7 mouse cellular contexts compared by ENCODE assay signal in the genomic region with DNA sequence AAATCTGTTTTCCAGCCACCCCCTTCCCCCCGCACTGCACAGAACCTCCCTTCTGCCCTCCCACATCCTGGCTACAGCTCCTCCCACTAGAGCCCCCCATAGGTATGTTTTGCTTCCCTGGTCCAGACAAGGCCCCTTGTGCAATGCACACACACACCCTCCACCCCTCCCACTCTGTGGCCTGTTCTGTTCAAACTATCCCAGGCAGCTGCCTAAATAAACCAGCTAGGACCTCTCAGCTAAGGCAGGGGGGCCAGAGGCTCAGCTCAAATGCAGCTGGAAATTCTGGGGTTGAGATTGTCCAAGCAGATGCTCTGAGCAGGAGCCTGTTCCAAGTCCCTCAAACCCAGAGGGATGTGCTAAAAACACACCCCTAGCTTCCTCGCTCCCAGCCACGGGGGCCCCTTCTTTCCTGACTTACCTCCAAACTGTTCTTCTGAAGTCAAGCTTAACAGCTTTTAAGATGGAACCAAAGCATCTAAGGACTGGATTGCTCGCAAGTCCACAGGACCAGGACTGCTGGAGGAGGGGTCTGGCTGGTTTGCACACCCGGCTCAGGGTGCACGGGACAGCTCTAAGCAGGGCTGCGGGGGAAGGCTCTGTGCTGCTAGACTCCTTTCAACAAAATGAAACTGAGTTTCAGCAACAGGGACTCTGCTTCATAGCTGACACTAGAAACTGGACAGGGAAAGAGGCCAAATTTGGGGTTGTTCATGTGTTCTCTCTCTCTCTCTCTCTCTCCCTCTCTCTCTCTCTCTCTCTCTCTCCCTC. TPM values are rescaled to one million over a fixed set of nuclear protein-coding genes. Genes with fewer than 3 reads are reported as not detected.
DNase-seq lines count a peak whose midpoint lies in the region; ATAC-seq lines count a peak whose summit lies in the region.

No protein-coding gene starts in this region.

- H3K4me1 ChIP-seq in brown adipose tissue, adult 24 weeks (ENCODE audit: control insufficient read depth, insufficient read depth, insufficient read length, low read length), result no peaks in the 10 kb centered on the region
- H3K4me1 ChIP-seq in kidney, embryonic 15.5 days, result peaks cover 71% of the 10 kb centered on the region
- peaks cover 20% of the 10 kb centered on the region for H3K4me1 ChIP-seq in midbrain, embryonic 12.5 days

- 0 out of 2 replicates have a peak overlapping the region, but pooled peaks have one; percentile 23 for H3K9ac ChIP-seq in kidney, embryonic 15.5 days
- H3K9ac ChIP-seq in midbrain, embryonic 12.5 days (replicated peaks), result no peak overlapping the region

- peak; percentile 43 for DNase-seq in 3T3-L1 (ENCODE audit: low read depth, low spot score)
- peak; percentile 76 to 82 for DNase-seq in heart, adult 18-20 months
- no peak for DNase-seq in spleen, postnatal 4 days (ENCODE audit: low spot score in 2 of 2)
- DNase-seq in layer of hippocampus, postnatal 36 days, result no peak

- H3K36me3 ChIP-seq in kidney, embryonic 15.5 days, result 0 out of 2 replicates have a peak, but pooled peaks cover 3% of the 10 kb centered on the region
- H3K36me3 ChIP-seq in midbrain, embryonic 12.5 days, result no peaks in the 10 kb centered on the region

- no peaks in the 10 kb centered on the region for H3K27me3 ChIP-seq in kidney, embryonic 15.5 days
- H3K27me3 ChIP-seq in midbrain, embryonic 12.5 days, result peaks cover 16% of the 10 kb centered on the region; the same call in 1 of the 2 replicates

- no peak overlapping the region; the same call in 1 of the 2 replicates for H3K27ac ChIP-seq in brown adipose tissue, adult 24 weeks (replicated peaks; ENCODE audit: low read depth, low read length)
- H3K27ac ChIP-seq in kidney, embryonic 15.5 days, result peak overlapping the region; percentile 95
- 0 out of 2 replicates have a peak overlapping the region, but pooled peaks have one; percentile 22 for H3K27ac ChIP-seq in midbrain, embryonic 12.5 days (replicated peaks)

- 18% methylated on average over 7 of the region's 7 CpGs for WGBS in kidney, embryonic 15.5 days
- WGBS in midbrain, embryonic 12.5 days, result 36% methylated on average over 7 of the region's 7 CpGs

- peak overlapping the region; percentile 15; the same call in 1 of the 2 replicates for H3K4me3 ChIP-seq in brown adipose tissue, adult 24 weeks (ENCODE audit: insufficient read depth, low read depth, low read length)
- peak overlapping the region; percentile 39 for H3K4me3 ChIP-seq in kidney, embryonic 15.5 days (replicated peaks)
- H3K4me3 ChIP-seq in midbrain, embryonic 12.5 days, result no peak overlapping the region

- ATAC-seq in kidney, embryonic 15.5 days (replicated peaks; ENCODE audit: low FRiP score), result peak; percentile 84
- ATAC-seq in midbrain, embryonic 12.5 days (ENCODE audit: low FRiP score, low read depth), result no peak

- no peaks in the 10 kb centered on the region for H3K9me3 ChIP-seq in kidney, embryonic 15.5 days (replicated peaks)
- no peaks in the 10 kb centered on the region for H3K9me3 ChIP-seq in midbrain, embryonic 12.5 days

- peak overlapping the region; percentile 58 for H3K4me2 ChIP-seq in kidney, embryonic 15.5 days
- no peak overlapping the region for H3K4me2 ChIP-seq in midbrain, embryonic 12.5 days (replicated peaks)

RNA-seq across cellular contexts. Expression of a gene that starts 40.1 kb away (rescaled TPM):
- not detected in 2 replicates for polyA plus RNA-seq in brown adipose tissue, adult 24 weeks (2012; ENCODE audit: insufficient read depth, insufficient read length, missing spikeins)
- total RNA-seq in heart, adult 18-20 months (2021), result 1 to 10 TPM in 1 of 2 experiments, not detected in 1; 1.2 TPM
- polyA plus RNA-seq in kidney, embryonic 15.5 days (2015; fragmentation: Nextera tagmentation; extraction: Ambion mirVana), result 0.29 and 0.44 TPM in 2 replicates
- 0.64 and 1.0 TPM in 2 replicates for polyA plus RNA-seq in midbrain, embryonic 12.5 days (2016; fragmentation: Nextera tagmentation; extraction: Ambion mirVana)
- under 1 TPM; 0.30 to 0.73 TPM for total RNA-seq in layer of hippocampus, postnatal 36 days (2021)

RNA-seq across cellular contexts. Expression of a gene that starts 45.4 kb away (rescaled TPM):
- polyA plus RNA-seq in brown adipose tissue, adult 24 weeks (2012; ENCODE audit: insufficient read depth, insufficient read length, missing spikeins), result 8.8 and 17.5 TPM in 2 replicates
- total RNA-seq in heart, adult 18-20 months (2021), result 10 to 100 TPM; 19.2 to 19.8 TPM
- polyA plus RNA-seq in kidney, embryonic 15.5 days (2015; fragmentation: Nextera tagmentation; extraction: Ambion mirVana), result 78.7 and 94.7 TPM in 2 replicates
- polyA plus RNA-seq in midbrain, embryonic 12.5 days (2016; fragmentation: Nextera tagmentation; extraction: Ambion mirVana), result 25.1 and 42.6 TPM in 2 replicates
- total RNA-seq in layer of hippocampus, postnatal 36 days (2021), result 10 to 100 TPM; 11.5 to 14.5 TPM

RNA-seq across cellular contexts. Expression of a gene that starts 45.4 kb away (rescaled TPM):
- 0.29 and 1.8 TPM in 2 replicates for polyA plus RNA-seq in brown adipose tissue, adult 24 weeks (2012; ENCODE audit: insufficient read depth, insufficient read length, missing spikeins)
- 1 to 10 TPM in 1 of 2 experiments, under 1 TPM in 1; 0.42 to 1.7 TPM for total RNA-seq in heart, adult 18-20 months (2021)
- polyA plus RNA-seq in kidney, embryonic 15.5 days (2015; fragmentation: Nextera tagmentation; extraction: Ambion mirVana), result 0.39 and 0.51 TPM in 2 replicates
- polyA plus RNA-seq in midbrain, embryonic 12.5 days (2016; fragmentation: Nextera tagmentation; extraction: Ambion mirVana), result 27.0 and 27.8 TPM in 2 replicates
- total RNA-seq in layer of hippocampus, postnatal 36 days (2021), result 100 to 1,000 TPM; 134 to 145 TPM

Comparison
In these comparisons a context has a peak if more than half of its experiments do, and no peak if none do; other contexts are left out.
1. DNase-seq: peak in 3T3-L1 (single experiment) and heart, adult 18-20 months (2 of 2); none in spleen, postnatal 4 days (0 of 2) and layer of hippocampus, postnatal 36 days (0 of 2).